Mouse (Mus musculus) heart, adult 2 months (tissue): ENCODE results near the gene Olfr954.

Source experiments
- CTCF ChIP-seq: fragments of 200-600 bp; IDR thresholded peaks from 2 replicates; pipeline ENCODE4 v1.8.1; 2022; ENCODE audit warnings: antibody characterized with exemption, mild to moderate bottlenecking, moderate library complexity
- EP300 ChIP-seq: fragments of 200-500 bp; IDR thresholded peaks from 2 replicates; pipeline ENCODE4 v1.6.1; 2011; ENCODE audit warnings: low read depth, low read length, control low read depth; ENCODE audit not compliant: insufficient read depth

GRCm38 (mm10) chr9:39493895-39494294, 37.4 kb downstream of the Olfr954 start, which contains the start of gene Olfr44:
- TF ChIP-seq CTCF: no peak
- no peak for TF ChIP-seq EP300
